Comparison of ENCODE assay signal across 9 mouse cellular contexts in genomic region chr6:86128504-86128903, GRCm38 (mm10).
DNase-seq lines count a peak whose midpoint lies in the region; ATAC-seq and TF ChIP-seq lines count a peak whose summit lies in the region.
"Had no signal": no experiment of that assay in that cellular context is flagged by ENCODE, and none has a peak within 500 bp of the region (broad histone marks: within the 10 kb centered on the region; RNA-seq: fewer than 3 reads in every experiment).

No protein-coding gene starts in this region.

- no peak overlapping the region for H3K4me2 ChIP-seq in midbrain, embryonic 14.5 days (ENCODE audit: low read length)
- H3K4me2 ChIP-seq: embryonic facial prominence, embryonic 15.5 days had no signal

- H3K27me3 ChIP-seq in G1E (ENCODE audit: insufficient read depth, low read length), result no peaks in the 10 kb centered on the region
- H3K27me3 ChIP-seq in midbrain, embryonic 14.5 days (ENCODE audit: control insufficient read depth, insufficient read depth, low read length), result no peaks in the 10 kb centered on the region
- H3K27me3 ChIP-seq: embryonic facial prominence, embryonic 15.5 days had no signal

- intact Hi-C loops in heart, postnatal 10 days (cut with DNase I), result no loop called here

- TF ChIP-seq CTCF in G1E (IDR thresholded peaks at IDR 0.05; ENCODE audit: low read depth, low read length), result peak; percentile 77

- no peak for ATAC-seq in G1E (ENCODE audit: extremely low read depth, insufficient number of reproducible peaks, low FRiP score, poor library complexity, severe bottlenecking)
- ATAC-seq in megakaryocyte-erythroid progenitor cell, adult 5-6 weeks (replicated peaks; ENCODE audit: low FRiP score, low TSS enrichment, poor library complexity, severe bottlenecking), result 0 out of 2 replicates have a peak, but pooled peaks have one; percentile 42
- no peak for ATAC-seq in midbrain, embryonic 14.5 days (ENCODE audit: low FRiP score, low TSS enrichment)

- no peak overlapping the region for H3K27ac ChIP-seq in midbrain, embryonic 14.5 days (replicated peaks; ENCODE audit: low read depth, low read length)
- H3K27ac ChIP-seq: embryonic facial prominence, embryonic 15.5 days had no signal

- no peaks in the 10 kb centered on the region for H3K36me3 ChIP-seq in G1E (replicated peaks)
- no peaks in the 10 kb centered on the region for H3K36me3 ChIP-seq in midbrain, embryonic 14.5 days (ENCODE audit: control insufficient read depth, insufficient read depth, low read length)
- H3K36me3 ChIP-seq: embryonic facial prominence, embryonic 15.5 days had no signal

- DNase-seq in heart, postnatal 10 days, result peak; percentile 2 to 11
- no peak for DNase-seq in heart, adult 8-10 months (ENCODE audit: low spot score)
- DNase-seq in 416B (ENCODE audit: low read depth) (peak; percentile 51), G1E (ENCODE audit: low spot score) (no peak)
- peak; percentile 8 for DNase-seq in embryo, embryonic 11.5 days (ENCODE audit: low read depth, low spot score)
- DNase-seq in midbrain, embryonic 14.5 days, result no peak
- DNase-seq in layer of hippocampus, adult 9-11 months, result no peak

- H3K4me1 ChIP-seq in G1E (ENCODE audit: insufficient read depth, low read depth, low read length), result peaks cover 88% of the 10 kb centered on the region
- H3K4me1 ChIP-seq in midbrain, embryonic 14.5 days (ENCODE audit: control insufficient read depth, insufficient read depth, low read length), result no peaks in the 10 kb centered on the region
- H3K4me1 ChIP-seq: embryonic facial prominence, embryonic 15.5 days had no signal

- H3K9ac ChIP-seq in midbrain, embryonic 14.5 days (replicated peaks; ENCODE audit: low read length), result no peak overlapping the region
- H3K9ac ChIP-seq: embryonic facial prominence, embryonic 15.5 days had no signal

- WGBS in midbrain, embryonic 14.5 days, result 56% methylated on average over 4 of the region's 4 CpGs

- H3K4me3 ChIP-seq in G1E (ENCODE audit: low read depth, low read length), result no peak overlapping the region
- no peak overlapping the region for H3K4me3 ChIP-seq in midbrain, embryonic 14.5 days (replicated peaks; ENCODE audit: low read depth, low read length)
- H3K4me3 ChIP-seq: embryonic facial prominence, embryonic 15.5 days had no signal

- H3K9me3 ChIP-seq in G1E (replicated peaks), result no peaks in the 10 kb centered on the region
- no peaks in the 10 kb centered on the region for H3K9me3 ChIP-seq in midbrain, embryonic 14.5 days (ENCODE audit: control insufficient read depth, low read length)
- H3K9me3 ChIP-seq: embryonic facial prominence, embryonic 15.5 days had no signal

Comparison
In these comparisons a context has a peak if more than half of its experiments do, and no peak if none do; other contexts are left out.
1. DNase-seq: peak in heart, postnatal 10 days (2 of 2), 416B (single experiment) and embryo, embryonic 11.5 days (single experiment); none in heart, adult 8-10 months (single experiment), G1E (single experiment), midbrain, embryonic 14.5 days (single experiment) and layer of hippocampus, adult 9-11 months (single experiment).